Mouse (Mus musculus): ENCODE measurements around the gene Tmem178b.

DNA sequence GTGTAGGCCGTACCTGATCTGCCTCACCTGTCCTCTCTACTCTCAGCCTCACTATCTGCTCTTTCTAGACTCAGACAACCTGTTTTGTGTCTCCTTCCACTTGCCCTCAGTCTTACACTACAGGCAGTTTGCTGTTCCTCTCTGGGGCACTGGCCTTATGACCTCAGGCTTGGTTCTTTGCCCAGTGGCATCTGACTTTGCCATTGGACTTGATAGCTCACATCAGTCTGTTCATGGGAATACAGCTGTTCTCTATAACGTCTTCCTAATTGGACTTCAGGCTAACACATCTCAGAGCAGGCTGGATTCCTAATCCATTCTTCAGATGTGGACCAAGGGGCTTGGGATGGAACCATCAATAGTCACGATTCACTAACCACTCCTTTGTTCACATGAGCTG, 136.6 kb downstream of the Tmem178b start:
- TF ChIP-seq CTCF (IDR thresholded peaks at IDR 0.05; ENCODE audit: extremely low read depth, insufficient read length, insufficient replicate concordance, low read depth, low read length) (no peak), POLR2A (IDR thresholded peaks at IDR 0.05; ENCODE audit: low read depth, low read length) (no peak)

All from small intestine, adult 2 months (tissue).